Mouse (Mus musculus): ENCODE measurements at regions not wholly inside any gene's neighbourhood (a gene's known extent, or its start where the extent isn't known, plus 50 kb on each side); places are given as distances from the start of the nearest gene placed in this dataset.

GRCm38 (mm10) chr13:101527691-101528090, 240.3 kb downstream of the Pik3r1 start:
- H3K9me3 ChIP-seq (replicated peaks; ENCODE audit: control insufficient read depth, insufficient read depth, low read length, poor library complexity, severe bottlenecking), result no peaks in the 10 kb centered on the region
- TF ChIP-seq EP300 (IDR thresholded peaks at IDR 0.05; ENCODE audit: insufficient read depth, low read depth, low read length) (no peak), POLR2A (IDR thresholded peaks at IDR 0.05; ENCODE audit: insufficient read depth, low read length) (no peak), CTCF (IDR thresholded peaks at IDR 0.05; ENCODE audit: low read depth, low read length) (no peak)
- no peak overlapping the region for H3K9ac ChIP-seq (ENCODE audit: low read depth, poor library complexity, severe bottlenecking)
- H3K4me3 ChIP-seq (ENCODE audit: low read depth, low read length), result no peak overlapping the region
- H3K36me3 ChIP-seq (ENCODE audit: control insufficient read depth, insufficient read depth, low read length, poor library complexity, severe bottlenecking), result no peaks in the 10 kb centered on the region
- no peaks in the 10 kb centered on the region for H3K4me1 ChIP-seq (ENCODE audit: control insufficient read depth, insufficient read depth, low read length)
- H3K27me3 ChIP-seq (ENCODE audit: control insufficient read depth, insufficient read depth, low read length, poor library complexity, severe bottlenecking), result no peaks in the 10 kb centered on the region
- H3K27ac ChIP-seq (ENCODE audit: insufficient read depth, low read length), result no peak overlapping the region

- Histone ChIP-seq H3K36me3 (ENCODE audit: control insufficient read depth, insufficient read depth, low read length, poor library complexity, severe bottlenecking) (no peaks in the 10 kb centered on the region), H3K9ac (ENCODE audit: low read depth, poor library complexity, severe bottlenecking) (no peak overlapping the region), H3K27me3 (ENCODE audit: control insufficient read depth, insufficient read depth, low read length, poor library complexity, severe bottlenecking) (no peaks in the 10 kb centered on the region)
Observed at GRCm38 (mm10) chr13:101524781-101525180, 243.2 kb downstream of the Pik3r1 start.

GRCm38 (mm10) chr13:101524223-101524622, 243.8 kb downstream of the Pik3r1 start:
- H3K9ac ChIP-seq (ENCODE audit: low read depth, poor library complexity, severe bottlenecking), result no peak overlapping the region
- no peak for TF ChIP-seq EP300 (IDR thresholded peaks at IDR 0.05; ENCODE audit: insufficient read depth, low read depth, low read length)
- no peak for TF ChIP-seq CTCF (IDR thresholded peaks at IDR 0.05; ENCODE audit: low read depth, low read length)
- no peak for TF ChIP-seq POLR2A (IDR thresholded peaks at IDR 0.05; ENCODE audit: insufficient read depth, low read length)
- no peaks in the 10 kb centered on the region for H3K9me3 ChIP-seq (replicated peaks; ENCODE audit: control insufficient read depth, insufficient read depth, low read length, poor library complexity, severe bottlenecking)
- H3K4me3 ChIP-seq (ENCODE audit: low read depth, low read length), result no peak overlapping the region
- H3K4me1 ChIP-seq (ENCODE audit: control insufficient read depth, insufficient read depth, low read length), result no peaks in the 10 kb centered on the region
- H3K27me3 ChIP-seq (ENCODE audit: control insufficient read depth, insufficient read depth, low read length, poor library complexity, severe bottlenecking), result no peaks in the 10 kb centered on the region
- no peak overlapping the region for H3K27ac ChIP-seq (ENCODE audit: insufficient read depth, low read length)
- H3K36me3 ChIP-seq (ENCODE audit: control insufficient read depth, insufficient read depth, low read length, poor library complexity, severe bottlenecking), result no peaks in the 10 kb centered on the region

More at GRCm38 (mm10) chr13:101524781-101525180, 243.2 kb downstream of the Pik3r1 start:
- Histone ChIP-seq H3K4me3 (ENCODE audit: low read depth, low read length) (no peak overlapping the region), H3K9me3 (replicated peaks; ENCODE audit: control insufficient read depth, insufficient read depth, low read length, poor library complexity, severe bottlenecking) (no peaks in the 10 kb centered on the region), H3K4me1 (ENCODE audit: control insufficient read depth, insufficient read depth, low read length) (no peaks in the 10 kb centered on the region), H3K27ac (ENCODE audit: insufficient read depth, low read length) (no peak overlapping the region)
- TF ChIP-seq EP300 (IDR thresholded peaks at IDR 0.05; ENCODE audit: insufficient read depth, low read depth, low read length), result no peak

DNA sequence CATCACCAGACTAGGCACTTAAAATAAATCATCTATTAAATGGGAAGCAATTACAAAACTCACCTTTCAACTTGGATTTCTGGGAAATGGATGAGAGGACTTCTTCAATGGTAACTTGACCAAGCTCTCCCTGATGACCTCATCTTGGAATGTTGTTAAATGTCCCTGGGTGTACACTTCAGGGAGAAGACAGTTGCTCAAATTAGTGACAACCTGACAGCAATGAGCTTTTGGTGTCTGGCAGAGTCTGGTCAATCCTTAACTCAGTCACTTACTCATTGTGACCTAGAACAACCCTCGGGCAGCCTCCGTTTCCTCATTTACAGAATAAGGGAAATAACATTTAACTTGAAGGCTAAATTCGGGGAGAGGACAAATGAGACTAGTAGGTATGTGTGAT, 244.5 kb downstream of the Pik3r1 start:
- Histone ChIP-seq H3K27ac (ENCODE audit: insufficient read depth, low read length) (no peak overlapping the region), H3K4me1 (ENCODE audit: control insufficient read depth, insufficient read depth, low read length) (no peaks in the 10 kb centered on the region), H3K36me3 (ENCODE audit: control insufficient read depth, insufficient read depth, low read length, poor library complexity, severe bottlenecking) (no peaks in the 10 kb centered on the region), H3K27me3 (ENCODE audit: control insufficient read depth, insufficient read depth, low read length, poor library complexity, severe bottlenecking) (no peaks in the 10 kb centered on the region), H3K9me3 (replicated peaks; ENCODE audit: control insufficient read depth, insufficient read depth, low read length, poor library complexity, severe bottlenecking) (no peaks in the 10 kb centered on the region), H3K9ac (ENCODE audit: low read depth, poor library complexity, severe bottlenecking) (no peak overlapping the region), H3K4me3 (ENCODE audit: low read depth, low read length) (no peak overlapping the region)
- TF ChIP-seq EP300 (IDR thresholded peaks at IDR 0.05; ENCODE audit: insufficient read depth, low read depth, low read length) (no peak), POLR2A (IDR thresholded peaks at IDR 0.05; ENCODE audit: insufficient read depth, low read length) (no peak), CTCF (IDR thresholded peaks at IDR 0.05; ENCODE audit: low read depth, low read length) (no peak)

DNA sequence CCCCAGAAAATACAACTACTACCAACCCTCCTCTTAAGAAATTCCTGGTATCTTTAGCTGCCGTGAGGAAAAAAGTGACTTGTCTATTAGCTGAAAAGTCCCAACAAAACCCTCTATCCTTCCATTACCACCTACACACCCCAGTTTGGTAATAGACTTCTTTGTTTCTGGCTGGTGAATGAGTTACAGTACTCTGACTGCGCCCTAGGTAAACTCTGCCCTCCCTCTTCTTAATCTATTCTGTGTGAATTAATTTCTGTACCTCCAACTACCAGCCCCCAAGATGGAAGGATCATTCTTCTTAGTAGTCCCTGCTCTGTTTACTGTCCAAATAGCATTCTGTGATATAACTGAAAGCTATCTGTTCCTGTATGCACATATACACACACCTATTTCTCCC, 245.4 kb downstream of the Pik3r1 start:
- Histone ChIP-seq H3K4me1 (ENCODE audit: control insufficient read depth, insufficient read depth, low read length) (no peaks in the 10 kb centered on the region), H3K4me3 (ENCODE audit: low read depth, low read length) (no peak overlapping the region), H3K27me3 (ENCODE audit: control insufficient read depth, insufficient read depth, low read length, poor library complexity, severe bottlenecking) (no peaks in the 10 kb centered on the region), H3K27ac (ENCODE audit: insufficient read depth, low read length) (no peak overlapping the region), H3K36me3 (ENCODE audit: control insufficient read depth, insufficient read depth, low read length, poor library complexity, severe bottlenecking) (no peaks in the 10 kb centered on the region), H3K9ac (ENCODE audit: low read depth, poor library complexity, severe bottlenecking) (no peak overlapping the region), H3K9me3 (replicated peaks; ENCODE audit: control insufficient read depth, insufficient read depth, low read length, poor library complexity, severe bottlenecking) (no peaks in the 10 kb centered on the region)
- TF ChIP-seq CTCF (IDR thresholded peaks at IDR 0.05; ENCODE audit: low read depth, low read length) (no peak), POLR2A (IDR thresholded peaks at IDR 0.05; ENCODE audit: insufficient read depth, low read length) (no peak), EP300 (IDR thresholded peaks at IDR 0.05; ENCODE audit: insufficient read depth, low read depth, low read length) (no peak)

DNA sequence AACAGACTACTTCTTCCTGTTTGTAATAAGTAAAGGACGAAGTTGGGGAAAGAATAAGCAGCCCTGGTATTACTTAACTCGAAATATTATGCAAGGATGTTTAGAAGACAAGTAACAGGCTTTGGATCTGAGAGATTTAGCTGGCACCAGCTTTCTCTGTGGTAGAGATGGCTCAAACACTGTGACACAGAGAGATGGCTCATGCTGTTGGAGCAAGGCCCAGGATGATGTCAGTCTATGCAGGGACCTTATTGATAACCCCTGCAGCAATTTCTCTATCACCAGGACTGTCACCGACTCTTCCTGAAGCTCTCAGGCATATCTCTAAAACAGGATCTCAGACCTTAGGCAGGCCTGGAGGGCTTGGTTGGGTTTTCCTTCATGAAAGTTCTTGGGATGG, 254.7 kb downstream of the Pik3r1 start:
- H3K27me3 ChIP-seq (ENCODE audit: control insufficient read depth, insufficient read depth, low read length, poor library complexity, severe bottlenecking), result no peaks in the 10 kb centered on the region
- no peak for TF ChIP-seq CTCF (IDR thresholded peaks at IDR 0.05; ENCODE audit: low read depth, low read length)
- no peak for TF ChIP-seq EP300 (IDR thresholded peaks at IDR 0.05; ENCODE audit: insufficient read depth, low read depth, low read length)
- no peak for TF ChIP-seq POLR2A (IDR thresholded peaks at IDR 0.05; ENCODE audit: insufficient read depth, low read length)
- 0 out of 2 replicates have a peak, but pooled peaks cover 3% of the 10 kb centered on the region for H3K9me3 ChIP-seq (replicated peaks; ENCODE audit: control insufficient read depth, insufficient read depth, low read length, poor library complexity, severe bottlenecking)
- H3K27ac ChIP-seq (ENCODE audit: insufficient read depth, low read length), result no peak overlapping the region
- H3K4me1 ChIP-seq (ENCODE audit: control insufficient read depth, insufficient read depth, low read length), result no peaks in the 10 kb centered on the region
- H3K9ac ChIP-seq (ENCODE audit: low read depth, poor library complexity, severe bottlenecking), result no peak overlapping the region
- no peaks in the 10 kb centered on the region for H3K36me3 ChIP-seq (ENCODE audit: control insufficient read depth, insufficient read depth, low read length, poor library complexity, severe bottlenecking)
- no peak overlapping the region for H3K4me3 ChIP-seq (ENCODE audit: low read depth, low read length)

Measured in ES-Bruce4 (cell line).